Mouse (Mus musculus) lung, adult 2 months (tissue): ENCODE data around the gene 4931429L15Rik. TPM values are rescaled to one million over a fixed set of nuclear protein-coding genes. Genes with fewer than 3 reads are reported as not detected.
A peak's percentile ranks its signal among the peaks of the same experiment; 100 is the strongest.

Experiments used
- DNase-seq: peaks from one replicate; pipeline ENCODE4 v3.0.0; 2022
- H3K4me1 ChIP-seq: fragments of 200-500 bp; 2 replicates; pipeline ENCODE4 v1.6.1; 2011; ENCODE audit warnings: low read length; ENCODE audit not compliant: control insufficient read depth, insufficient read depth
- H3K4me3 ChIP-seq: fragments of 200-500 bp; replicated peaks from 2 replicates; pipeline ENCODE3; 2011; ENCODE audit warnings: low read depth, mild to moderate bottlenecking, control low read depth, low read length; ENCODE audit errors: extremely low read depth
- CTCF ChIP-seq: fragments of 200-500 bp; IDR thresholded peaks from 2 replicates; pipeline ENCODE4 v1.5.1; 2011; ENCODE audit warnings: mild to moderate bottlenecking, low read length, control low read depth; ENCODE audit not compliant: insufficient read depth
- POLR2A ChIP-seq: fragments of 200-500 bp; IDR thresholded peaks from 2 replicates; pipeline ENCODE4 v1.6.1; 2011; ENCODE audit warnings: low read depth, mild to moderate bottlenecking, control low read depth, low read length, borderline replicate concordance; ENCODE audit errors: extremely low read depth
- WGBS: fragments of 180-500 bp; shearing (Covaris S2); methylation state at CpG from one replicate; pipeline ENCODE4 v1.1.7; 2018; 5-methylcytosine and 5-hydroxymethylcytosine counted together
- polyA plus RNA-seq: library from polyadenylated mRNA; depleted of rRNA; stranded (reverse); fragments of >200 nt; gene quantifications from 2 replicates; pipeline ENCODE4 v1.2.3, GENCODE M21; 2012

The 4931429L15Rik gene
- polyA plus RNA-seq, 1 experiment: not detected

GRCm38 (mm10) chr9:46328572-46329249 is 8.9 kb upstream of the 4931429L15Rik start:
- WGBS: 13% methylated on average over 30 of the region's 30 CpGs
- no peak for DNase-seq

GRCm38 (mm10) chr9:46327706-46328571 is 8.2 kb upstream of the 4931429L15Rik start:
- TF ChIP-seq POLR2A (no peak), CTCF (no peak)
- H3K4me1 ChIP-seq: no peaks in the 10 kb centered on the region
- no peak overlapping the region for H3K4me3 ChIP-seq
- no peak for DNase-seq
- WGBS: 82% methylated on average over 25 of the region's 25 CpGs

More at GRCm38 (mm10) chr9:46328572-46329249, 8.9 kb upstream of the 4931429L15Rik start:
- peak overlapping the region; percentile 48 for H3K4me3 ChIP-seq
- TF ChIP-seq CTCF (no peak), POLR2A (no peak)
- no peaks in the 10 kb centered on the region for H3K4me1 ChIP-seq

GRCm38 (mm10) chr9:46326694-46327405 is 7.1 kb upstream of the 4931429L15Rik start:
- no peaks in the 10 kb centered on the region for H3K4me1 ChIP-seq
- TF ChIP-seq POLR2A: no peak
- no peak for DNase-seq
- WGBS: 93% methylated on average over 11 of the region's 11 CpGs
- no peak overlapping the region for H3K4me3 ChIP-seq

DNA sequence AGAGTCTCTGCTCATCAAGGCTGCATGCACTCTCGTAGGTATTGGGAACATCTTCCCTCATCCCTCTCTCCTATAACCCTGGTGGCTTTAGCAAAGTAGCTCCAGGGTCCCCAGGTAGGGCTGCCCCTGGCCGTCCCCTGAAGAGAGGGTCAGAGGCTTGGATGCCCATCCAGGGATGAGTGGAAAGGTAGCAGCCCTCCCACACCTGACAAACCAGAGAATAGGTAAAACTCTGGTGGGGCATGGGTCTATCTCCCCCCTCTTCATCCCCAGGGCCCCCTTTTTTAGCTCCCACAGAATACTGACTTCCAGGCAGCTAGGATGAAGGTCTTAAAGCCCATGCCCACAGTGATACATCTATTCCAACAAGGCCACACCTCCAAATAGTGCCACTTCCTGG is 675 bp upstream of the 4931429L15Rik start:
- 84% methylated on average over 2 of the region's 2 CpGs for WGBS

GRCm38 (mm10) chr9:46317957-46318356 is 1.8 kb downstream of the 4931429L15Rik start:
- TF ChIP-seq POLR2A: no peak
- no peak for TF ChIP-seq CTCF
- Histone ChIP-seq H3K4me3 (no peak overlapping the region), H3K4me1 (no peaks in the 10 kb centered on the region)
- DNase-seq: no peak
- WGBS: 93% methylated on average over 3 of the region's 3 CpGs

More for the DNA sequence above, 675 bp upstream of the 4931429L15Rik start:
- Histone ChIP-seq H3K4me3 (no peak overlapping the region), H3K4me1 (no peaks in the 10 kb centered on the region)
- DNase-seq: no peak
- no peak for TF ChIP-seq CTCF
- no peak for TF ChIP-seq POLR2A

- 66% methylated on average over 8 of the region's 8 CpGs for WGBS
- no peaks in the 10 kb centered on the region for H3K4me1 ChIP-seq
- DNase-seq: no peak
- TF ChIP-seq POLR2A: no peak
- no peak for TF ChIP-seq CTCF
- no peak overlapping the region for H3K4me3 ChIP-seq
These were observed 2.9 kb downstream of the 4931429L15Rik start for GRCm38 (mm10) chr9:46316909-46317308.

DNA sequence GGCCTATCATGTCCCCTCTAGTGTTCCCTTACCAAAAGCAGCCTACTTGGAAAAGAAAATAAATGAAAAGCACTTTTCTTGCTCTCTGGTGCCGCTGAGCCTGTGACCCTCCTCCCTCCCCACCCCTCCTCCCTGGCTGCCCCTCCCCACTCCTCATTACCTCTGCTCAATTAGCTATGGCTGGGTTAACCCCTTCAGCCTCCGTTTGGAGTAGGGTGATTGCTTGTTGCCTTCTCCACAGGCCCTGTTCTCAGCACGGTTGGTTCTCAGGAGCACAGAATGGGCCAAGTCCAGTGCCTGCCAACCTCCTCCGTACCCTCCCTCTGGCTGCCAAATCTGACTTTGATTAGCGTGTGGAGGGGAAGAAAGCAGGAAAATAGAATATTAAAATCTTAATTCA is 3.4 kb downstream of the 4931429L15Rik start:
- TF ChIP-seq CTCF (no peak), POLR2A (no peak)
- DNase-seq: no peak
- 35% methylated on average over 5 of the region's 5 CpGs for WGBS

DNA sequence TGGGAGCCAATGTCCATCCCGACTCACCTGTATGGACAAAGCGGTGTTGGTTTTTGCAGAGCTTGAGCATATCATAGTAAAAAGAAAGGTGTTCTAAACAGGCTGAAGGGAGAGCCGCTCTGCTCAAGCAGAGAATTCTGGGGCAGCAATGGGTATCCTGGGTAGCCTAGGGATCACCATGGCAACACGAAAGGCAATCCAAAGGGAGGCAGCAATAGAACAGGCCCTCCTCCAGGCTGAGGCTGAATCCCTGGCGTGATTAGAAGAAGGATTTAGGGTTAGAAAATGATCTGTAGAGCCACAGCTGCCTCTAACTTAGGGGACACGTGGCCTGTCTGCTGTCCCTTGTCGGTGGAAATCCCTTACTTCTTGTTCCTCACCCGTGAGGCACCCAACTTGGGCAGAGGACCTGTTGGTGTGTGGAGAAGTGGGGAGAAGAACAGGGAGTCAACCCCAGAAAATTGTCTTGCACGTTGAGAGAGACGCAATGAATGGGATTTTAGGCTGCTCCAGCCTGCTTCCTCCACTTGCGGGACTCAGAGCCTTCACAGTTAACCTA is 3.9 kb downstream of the 4931429L15Rik start:
- no peaks in the 10 kb centered on the region for H3K4me1 ChIP-seq
- DNase-seq: no peak
- H3K4me3 ChIP-seq: no peak overlapping the region
- no peak for TF ChIP-seq CTCF
- TF ChIP-seq POLR2A: no peak
- WGBS: 71% methylated on average over 11 of the region's 11 CpGs

More for the DNA sequence above, 3.4 kb downstream of the 4931429L15Rik start:
- Histone ChIP-seq H3K4me1 (no peaks in the 10 kb centered on the region), H3K4me3 (no peak overlapping the region)

DNA sequence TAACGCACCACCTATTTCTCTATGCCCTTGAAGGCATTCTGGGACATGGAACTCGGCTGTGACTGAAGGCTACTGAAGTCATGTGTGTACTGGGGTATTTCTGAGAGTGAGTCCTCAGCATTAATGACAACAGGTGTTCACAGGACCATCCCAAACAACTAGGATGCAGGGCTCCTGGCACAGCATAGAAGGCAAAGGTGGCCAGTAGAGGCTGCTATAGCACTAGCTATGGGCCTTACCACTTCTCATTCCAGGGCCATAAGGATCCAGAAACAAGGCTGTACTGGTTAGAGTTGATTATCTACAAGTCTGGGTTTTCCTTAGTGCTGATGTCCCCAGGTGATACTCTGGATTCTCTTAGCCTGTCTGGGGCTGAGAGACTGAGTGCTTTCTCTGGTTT is 4.9 kb downstream of the 4931429L15Rik start:
- no peak for TF ChIP-seq POLR2A
- TF ChIP-seq CTCF: no peak
- 31% methylated on average over 2 of the region's 2 CpGs for WGBS
- DNase-seq: no peak
- Histone ChIP-seq H3K4me1 (no peaks in the 10 kb centered on the region), H3K4me3 (no peak overlapping the region)

DNA sequence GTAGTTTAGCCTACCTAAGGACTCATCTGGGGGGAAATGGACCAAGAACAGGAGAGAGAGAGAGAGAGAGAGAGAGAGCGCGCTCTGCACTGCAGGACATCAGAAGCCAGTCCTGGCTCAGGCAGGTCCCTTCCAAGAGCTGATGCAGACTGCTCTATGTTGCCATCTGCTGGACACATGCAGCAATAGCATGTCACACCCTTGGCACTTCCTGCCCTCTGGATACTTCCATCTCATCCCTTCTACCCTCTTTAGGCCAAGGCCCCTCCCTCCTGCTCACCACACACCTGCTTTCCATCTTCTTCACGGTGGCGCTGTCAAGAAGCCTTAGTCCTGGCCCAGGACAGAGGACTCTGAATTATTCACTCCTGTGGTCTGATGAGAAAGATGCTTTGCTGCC is 5.3 kb downstream of the 4931429L15Rik start:
- DNase-seq: peak; percentile 48
- WGBS: 8% methylated on average over 4 of the region's 4 CpGs
- no peak for TF ChIP-seq POLR2A
- peak; percentile 100 for TF ChIP-seq CTCF
- Histone ChIP-seq H3K4me3 (no peak overlapping the region), H3K4me1 (no peaks in the 10 kb centered on the region)
